Mouse (Mus musculus) midbrain, embryonic 16.5 days (tissue): ENCODE results near the gene Msantd2. TPM values are rescaled to one million over a fixed set of nuclear protein-coding genes. Genes with fewer than 3 reads are reported as not detected.

Source experiments
- ATAC-seq: fragments of 200-750 bp; cut with Nextera tagmentation; 2 replicates; pipeline ENCODE4 v1.8.0; 2017; ENCODE audit warnings: moderate TSS enrichment
- H3K27ac ChIP-seq: fragments of 300-500 bp; sonication (generic); 2 replicates; pipeline ENCODE4 v1.5.1; 2014; ENCODE audit warnings: mild to moderate bottlenecking, low read length, mixed read lengths
- H3K27me3 ChIP-seq: fragments of 300-500 bp; sonication (generic); 2 replicates; pipeline ENCODE4 v1.6.1; 2014; ENCODE audit warnings: low read depth, low read length, mixed read lengths; ENCODE audit not compliant: control insufficient read depth, insufficient read depth
- H3K36me3 ChIP-seq: fragments of 300-500 bp; sonication (generic); 2 replicates; pipeline ENCODE4 v1.6.1; 2014; ENCODE audit warnings: mild to moderate bottlenecking, low read length, moderate library complexity, mixed read lengths; ENCODE audit not compliant: control insufficient read depth, insufficient read depth
- H3K4me1 ChIP-seq: fragments of 300-500 bp; sonication (generic); 2 replicates; pipeline ENCODE4 v1.6.1; 2014; ENCODE audit warnings: mild to moderate bottlenecking, low read length, mixed read lengths; ENCODE audit not compliant: control insufficient read depth, insufficient read depth
- H3K4me2 ChIP-seq: fragments of 300-500 bp; sonication (generic); 2 replicates; pipeline ENCODE4 v1.6.1; 2014; ENCODE audit warnings: mild to moderate bottlenecking, low read length, mixed read lengths
- H3K4me3 ChIP-seq: fragments of 300-500 bp; sonication (generic); 2 replicates; pipeline ENCODE4 v1.5.1; 2014; ENCODE audit warnings: low read depth, mild to moderate bottlenecking, low read length, moderate library complexity, mixed read lengths
- H3K9ac ChIP-seq: fragments of 300-500 bp; sonication (generic); 2 replicates; pipeline ENCODE4 v1.6.1; 2014; ENCODE audit warnings: low read depth, low read length, mixed read lengths
- H3K9me3 ChIP-seq: fragments of 300-500 bp; sonication (generic); replicated peaks from 2 replicates; pipeline ENCODE4 v1.6.1; 2014; ENCODE audit warnings: mild to moderate bottlenecking, low read length, mixed read lengths; ENCODE audit not compliant: control insufficient read depth, poor library complexity, severe bottlenecking
- WGBS: fragments of 180-500 bp; shearing (Covaris S2); extraction: QIAGEN DNeasy Blood & Tissue Kit; methylation state at CpG from one replicate; pipeline ENCODE4 v1.1.7; 2014; 5-methylcytosine and 5-hydroxymethylcytosine counted together
- polyA plus RNA-seq: library from polyadenylated mRNA; unstranded; fragments of >200 nt; fragmentation: Nextera tagmentation; extraction: Ambion mirVana; gene quantifications from 2 replicates; pipeline ENCODE4 v1.2.1, GENCODE M21; 2015

Gene Msantd2
- polyA plus RNA-seq, 1 experiment from 2014 or later, result 34.8 TPM

- no peak overlapping the region for H3K4me2 ChIP-seq
- H3K9me3 ChIP-seq, result no peaks in the 10 kb centered on the region; the same call in 1 of the 2 replicates
- no peak overlapping the region for H3K9ac ChIP-seq
- no peak overlapping the region for H3K27ac ChIP-seq
- no peaks in the 10 kb centered on the region for H3K27me3 ChIP-seq
- 0 out of 2 replicates have a peak, but pooled peaks cover 3% of the 10 kb centered on the region for H3K36me3 ChIP-seq
- 80% methylated on average over 3 of the region's 3 CpGs for WGBS
- peaks cover 7% of the 10 kb centered on the region for H3K4me1 ChIP-seq
- no peak overlapping the region for H3K4me3 ChIP-seq
- no peak for ATAC-seq
Observed at GRCm38 (mm10) chr9:37495761-37496160, 6.6 kb downstream of the Msantd2 start.

- no peaks in the 10 kb centered on the region; the same call in 1 of the 2 replicates for H3K9me3 ChIP-seq
- no peak overlapping the region for H3K4me3 ChIP-seq
- H3K27me3 ChIP-seq, result no peaks in the 10 kb centered on the region
- H3K27ac ChIP-seq, result no peak overlapping the region
- peaks cover 2% of the 10 kb centered on the region; the same call in 1 of the 2 replicates for H3K4me1 ChIP-seq
- no peak overlapping the region for H3K4me2 ChIP-seq
- no peak for ATAC-seq
- 0 out of 2 replicates have a peak, but pooled peaks cover 3% of the 10 kb centered on the region for H3K36me3 ChIP-seq
- H3K9ac ChIP-seq, result no peak overlapping the region
Observed at GRCm38 (mm10) chr9:37496325-37496724, 7.2 kb downstream of the Msantd2 start.

GRCm38 (mm10) chr9:37500201-37500600 lies 11.1 kb downstream of the Msantd2 start:
- 83% methylated on average over 3 of the region's 3 CpGs for WGBS
- H3K4me1 ChIP-seq, result no peaks in the 10 kb centered on the region
- H3K9me3 ChIP-seq, result no peaks in the 10 kb centered on the region
- no peaks in the 10 kb centered on the region for H3K27me3 ChIP-seq
- no peak overlapping the region for H3K4me2 ChIP-seq
- no peaks in the 10 kb centered on the region for H3K36me3 ChIP-seq
- H3K9ac ChIP-seq, result no peak overlapping the region
- H3K4me3 ChIP-seq, result no peak overlapping the region
- ATAC-seq, result no peak
- H3K27ac ChIP-seq, result no peak overlapping the region

- 94% methylated on average over 1 of the region's 1 CpGs for WGBS
- no peak overlapping the region for H3K4me2 ChIP-seq
- no peaks in the 10 kb centered on the region for H3K9me3 ChIP-seq
- H3K27ac ChIP-seq, result no peak overlapping the region
- H3K4me3 ChIP-seq, result no peak overlapping the region
- no peaks in the 10 kb centered on the region for H3K36me3 ChIP-seq
- no peaks in the 10 kb centered on the region for H3K4me1 ChIP-seq
- ATAC-seq, result no peak
- H3K27me3 ChIP-seq, result no peaks in the 10 kb centered on the region
- H3K9ac ChIP-seq, result no peak overlapping the region
Observed at GRCm38 (mm10) chr9:37501170-37501569, 12.1 kb downstream of the Msantd2 start.

GRCm38 (mm10) chr9:37504348-37504747 lies 15.2 kb downstream of the Msantd2 start:
- ATAC-seq, result no peak
- Histone ChIP-seq H3K27ac (no peak overlapping the region), H3K4me3 (no peak overlapping the region), H3K27me3 (no peaks in the 10 kb centered on the region), H3K4me1 (no peaks in the 10 kb centered on the region), H3K9me3 (no peaks in the 10 kb centered on the region), H3K36me3 (no peaks in the 10 kb centered on the region), H3K4me2 (no peak overlapping the region), H3K9ac (no peak overlapping the region)

GRCm38 (mm10) chr9:37506023-37506422 lies 16.9 kb downstream of the Msantd2 start:
- no peak overlapping the region for H3K9ac ChIP-seq
- no peak overlapping the region for H3K27ac ChIP-seq
- H3K4me3 ChIP-seq, result no peak overlapping the region
- H3K9me3 ChIP-seq, result no peaks in the 10 kb centered on the region
- WGBS, result 92% methylated on average over 1 of the region's 1 CpGs
- ATAC-seq, result no peak
- no peak overlapping the region for H3K4me2 ChIP-seq
- no peaks in the 10 kb centered on the region for H3K4me1 ChIP-seq
- H3K36me3 ChIP-seq, result no peaks in the 10 kb centered on the region
- no peaks in the 10 kb centered on the region for H3K27me3 ChIP-seq

GRCm38 (mm10) chr9:37512097-37512496 lies 23.0 kb downstream of the Msantd2 start:
- Histone ChIP-seq H3K36me3 (no peaks in the 10 kb centered on the region), H3K27me3 (no peaks in the 10 kb centered on the region), H3K27ac (no peak overlapping the region), H3K4me3 (no peak overlapping the region), H3K9me3 (no peaks in the 10 kb centered on the region), H3K4me2 (no peak overlapping the region), H3K4me1 (no peaks in the 10 kb centered on the region), H3K9ac (no peak overlapping the region)
- WGBS, result 97% methylated on average over 2 of the region's 2 CpGs
- ATAC-seq, result no peak

- Histone ChIP-seq H3K9ac (no peak overlapping the region), H3K4me3 (no peak overlapping the region), H3K4me2 (no peak overlapping the region), H3K27me3 (no peaks in the 10 kb centered on the region), H3K36me3 (no peaks in the 10 kb centered on the region), H3K4me1 (peaks cover 4% of the 10 kb centered on the region; the same call in 1 of the 2 replicates), H3K9me3 (no peaks in the 10 kb centered on the region), H3K27ac (no peak overlapping the region)
- no peak for ATAC-seq
- 81% methylated on average over 3 of the region's 3 CpGs for WGBS
Observed at GRCm38 (mm10) chr9:37514456-37514855, 25.3 kb downstream of the Msantd2 start.

- Histone ChIP-seq H3K27ac (no peak overlapping the region), H3K9ac (no peak overlapping the region), H3K4me2 (no peak overlapping the region), H3K36me3 (0 out of 2 replicates have a peak, but pooled peaks cover 2% of the 10 kb centered on the region), H3K27me3 (no peaks in the 10 kb centered on the region), H3K4me3 (no peak overlapping the region), H3K9me3 (no peaks in the 10 kb centered on the region), H3K4me1 (peaks cover 4% of the 10 kb centered on the region; the same call in 1 of the 2 replicates)
- WGBS, result 73% methylated on average over 1 of the region's 1 CpGs
- ATAC-seq, result no peak
Observed at GRCm38 (mm10) chr9:37517467-37517866, 28.3 kb downstream of the Msantd2 start.
